Mouse (Mus musculus): ENCODE data around the gene Prss30. TPM values are rescaled to one million over a fixed set of nuclear protein-coding genes. Genes with fewer than 3 reads are reported as not detected.

The Prss30 gene
- total and polyA plus RNA-seq, 3 experiments = not detected

DNA sequence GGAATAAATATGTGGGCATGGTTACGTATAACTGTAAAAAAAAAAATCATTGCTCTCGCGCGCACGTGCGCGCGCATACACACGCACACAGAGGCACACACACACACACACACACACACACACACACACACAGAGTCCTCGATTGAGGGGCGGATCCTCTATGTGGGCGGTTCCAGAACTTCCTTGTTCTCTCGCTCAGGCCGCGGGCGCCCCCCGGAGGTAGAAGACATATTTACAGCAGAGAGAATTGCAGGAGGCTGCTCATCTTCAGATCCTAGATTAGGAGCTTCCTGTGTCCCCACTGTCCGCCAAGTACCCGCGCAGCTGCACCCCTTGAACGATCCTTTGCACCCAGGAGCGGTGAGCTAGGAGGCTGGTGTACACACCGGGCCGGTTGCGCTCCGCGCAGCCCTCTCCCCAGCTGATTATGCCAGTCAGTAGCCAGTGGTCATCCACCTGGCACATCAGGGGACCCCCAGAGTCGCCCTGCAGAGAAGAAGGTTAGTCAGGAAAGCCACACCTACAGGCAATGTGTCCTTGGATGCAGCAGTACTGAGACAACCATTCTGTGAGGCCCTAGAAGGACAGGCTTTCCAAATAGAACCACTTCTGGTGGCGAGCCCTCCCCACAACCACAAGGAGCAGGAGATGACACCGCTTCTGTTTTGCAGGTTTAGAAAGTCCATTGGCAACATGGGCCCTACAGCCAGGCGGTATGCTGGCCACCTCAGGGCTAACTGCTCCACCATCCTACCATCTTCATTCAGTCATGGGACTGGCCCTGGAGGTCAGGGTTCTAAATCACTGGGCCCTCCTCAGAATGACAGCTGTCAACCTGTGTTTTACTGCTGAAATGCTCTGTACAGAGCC is 13.4 kb upstream of the Prss30 start:
- H3K4me3 ChIP-seq (ENCODE audit: low read depth, low read length) = no peak overlapping the region; the same call in 1 of the 2 replicates
- ATAC-seq (ENCODE audit: extremely low read depth, insufficient number of reproducible peaks, low FRiP score, poor library complexity, severe bottlenecking) (peak; percentile 60), DNase-seq (ENCODE audit: low spot score) (peak; percentile 49)
- H3K36me3 ChIP-seq (replicated peaks) = no peaks in the 10 kb centered on the region
- TF ChIP-seq TAL1 (conservative IDR thresholded peaks at IDR 0.05; ENCODE audit: low read depth, low read length) (no peak), POLR2AphosphoS5 (IDR thresholded peaks at IDR 0.05; ENCODE audit: insufficient replicate concordance, low read depth, low read length) (no peak), CTCF (IDR thresholded peaks at IDR 0.05; ENCODE audit: low read depth, low read length) (no peak), GATA1 (IDR thresholded peaks at IDR 0.05; ENCODE audit: borderline replicate concordance, low read length) (no peak), GATA2 (IDR thresholded peaks at IDR 0.05; ENCODE audit: borderline replicate concordance, low read depth, low read length) (no peak)
- no peaks in the 10 kb centered on the region for H3K9me3 ChIP-seq (replicated peaks)
- H3K27me3 ChIP-seq (ENCODE audit: insufficient read depth, low read length) = peaks cover 42% of the 10 kb centered on the region
- peaks cover 7% of the 10 kb centered on the region for H3K4me1 ChIP-seq (ENCODE audit: insufficient read depth, low read depth, low read length)

DNA sequence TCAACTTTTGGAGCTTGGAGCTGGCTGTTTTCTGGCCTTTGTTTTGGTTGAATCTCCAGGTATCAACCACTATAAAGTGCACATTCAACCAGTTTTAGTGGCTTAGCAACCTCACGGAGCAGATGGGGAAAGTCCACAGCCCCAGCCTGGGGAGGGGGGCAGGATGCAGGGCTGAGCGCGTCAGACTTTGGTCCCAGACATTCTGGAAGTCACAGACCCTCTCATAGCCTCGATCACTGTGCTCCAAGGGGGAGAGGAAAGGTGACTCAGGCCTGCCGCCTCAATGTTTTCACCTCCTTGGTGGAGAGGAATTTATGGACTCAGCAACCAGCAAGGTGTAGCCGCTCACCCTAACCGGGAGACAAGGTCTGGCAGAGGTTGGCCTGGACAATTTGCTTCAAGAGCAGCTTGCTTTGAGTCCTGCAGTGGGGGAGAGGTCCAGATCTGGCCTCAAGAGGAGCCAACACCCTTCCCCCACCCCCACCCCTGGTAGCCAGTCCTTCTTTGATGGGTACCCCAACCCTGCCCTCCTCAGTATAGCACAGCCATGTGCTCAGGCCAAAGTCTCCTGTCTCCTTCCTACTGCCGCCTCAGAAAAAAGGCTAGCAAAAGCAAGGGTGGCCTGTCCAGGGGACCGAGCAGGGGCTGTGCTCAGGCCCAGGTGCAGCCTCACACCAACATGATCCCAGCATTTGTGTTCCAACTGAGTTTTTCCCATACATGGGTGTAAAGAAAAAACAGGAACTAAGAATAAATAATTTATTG is 12.6 kb upstream of the Prss30 start:
- H3K27me3 ChIP-seq (ENCODE audit: insufficient read depth, low read length) = peaks cover 34% of the 10 kb centered on the region

DNA sequence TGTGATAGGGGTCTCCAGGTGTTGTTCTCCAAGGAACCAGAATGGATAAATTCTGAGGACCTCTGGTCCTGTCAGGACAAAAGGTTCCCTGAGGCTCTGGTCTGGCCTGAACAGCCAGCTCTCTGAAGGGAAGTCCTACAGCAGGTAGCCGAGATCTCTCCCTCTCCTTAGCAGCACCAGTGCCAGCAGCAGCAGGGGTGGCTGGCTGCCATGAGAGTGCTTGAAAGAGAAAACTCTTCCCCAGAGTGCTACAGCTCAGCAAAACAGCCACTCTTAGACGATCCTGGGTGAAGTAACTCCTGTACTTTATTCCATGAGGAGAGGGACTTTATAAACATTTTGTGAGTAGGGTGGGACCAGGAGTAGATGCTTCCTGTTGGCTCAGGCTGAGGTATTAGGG is 9.4 kb upstream of the Prss30 start:
- Histone ChIP-seq H3K4me3 (ENCODE audit: low read depth, low read length) (no peak overlapping the region), H3K4me1 (ENCODE audit: insufficient read depth, low read depth, low read length) (peaks cover 7% of the 10 kb centered on the region), H3K27me3 (ENCODE audit: insufficient read depth, low read length) (peaks cover 18% of the 10 kb centered on the region), H3K9me3 (replicated peaks) (no peaks in the 10 kb centered on the region), H3K36me3 (replicated peaks) (no peaks in the 10 kb centered on the region)
- ATAC-seq (ENCODE audit: extremely low read depth, insufficient number of reproducible peaks, low FRiP score, poor library complexity, severe bottlenecking) = no peak
- TF ChIP-seq TAL1 (conservative IDR thresholded peaks at IDR 0.05; ENCODE audit: low read depth, low read length) (no peak), POLR2AphosphoS5 (IDR thresholded peaks at IDR 0.05; ENCODE audit: insufficient replicate concordance, low read depth, low read length) (no peak), GATA2 (IDR thresholded peaks at IDR 0.05; ENCODE audit: borderline replicate concordance, low read depth, low read length) (no peak), GATA1 (IDR thresholded peaks at IDR 0.05; ENCODE audit: borderline replicate concordance, low read length) (no peak), CTCF (IDR thresholded peaks at IDR 0.05; ENCODE audit: low read depth, low read length) (no peak)
- no peak for DNase-seq (ENCODE audit: low spot score)

More for the DNA sequence above, 12.6 kb upstream of the Prss30 start:
- no peaks in the 10 kb centered on the region for H3K36me3 ChIP-seq (replicated peaks)
- H3K4me3 ChIP-seq (ENCODE audit: low read depth, low read length) = no peak overlapping the region
- DNase-seq (ENCODE audit: low spot score) (no peak), ATAC-seq (ENCODE audit: extremely low read depth, insufficient number of reproducible peaks, low FRiP score, poor library complexity, severe bottlenecking) (no peak)
- TF ChIP-seq GATA1 (IDR thresholded peaks at IDR 0.05; ENCODE audit: borderline replicate concordance, low read length) (no peak), TAL1 (conservative IDR thresholded peaks at IDR 0.05; ENCODE audit: low read depth, low read length) (no peak), POLR2AphosphoS5 (IDR thresholded peaks at IDR 0.05; ENCODE audit: insufficient replicate concordance, low read depth, low read length) (no peak), CTCF (IDR thresholded peaks at IDR 0.05; ENCODE audit: low read depth, low read length) (no peak), GATA2 (IDR thresholded peaks at IDR 0.05; ENCODE audit: borderline replicate concordance, low read depth, low read length) (no peak)
- peaks cover 7% of the 10 kb centered on the region for H3K4me1 ChIP-seq (ENCODE audit: insufficient read depth, low read depth, low read length)
- H3K9me3 ChIP-seq (replicated peaks) = no peaks in the 10 kb centered on the region

DNA sequence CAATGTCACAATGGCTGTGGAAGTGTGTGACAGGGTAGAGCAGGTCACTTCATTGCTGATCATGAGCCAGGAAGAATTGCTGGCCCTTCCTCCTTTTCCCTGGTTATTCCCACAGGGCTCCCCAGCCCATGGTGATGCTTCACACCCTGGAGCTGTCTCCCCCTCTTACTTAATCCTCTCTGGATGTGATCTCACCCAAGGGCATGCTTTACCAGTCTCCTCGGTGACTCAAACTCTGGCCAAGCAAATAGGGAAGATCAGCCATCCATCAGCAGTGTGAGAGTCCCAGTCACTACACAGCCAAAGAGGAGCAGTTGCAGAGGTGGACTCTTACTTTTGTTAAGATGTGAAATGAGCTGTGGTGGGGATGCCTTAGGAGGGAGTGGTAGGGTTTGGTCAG is 4.6 kb upstream of the Prss30 start:
- Histone ChIP-seq H3K36me3 (replicated peaks) (no peaks in the 10 kb centered on the region), H3K4me3 (ENCODE audit: low read depth, low read length) (no peak overlapping the region), H3K4me1 (ENCODE audit: insufficient read depth, low read depth, low read length) (no peaks in the 10 kb centered on the region), H3K9me3 (replicated peaks) (no peaks in the 10 kb centered on the region), H3K27me3 (ENCODE audit: insufficient read depth, low read length) (peaks cover 5% of the 10 kb centered on the region; the same call in 1 of the 2 replicates)
- TF ChIP-seq GATA2 (IDR thresholded peaks at IDR 0.05; ENCODE audit: borderline replicate concordance, low read depth, low read length) (no peak), CTCF (IDR thresholded peaks at IDR 0.05; ENCODE audit: low read depth, low read length) (no peak), GATA1 (IDR thresholded peaks at IDR 0.05; ENCODE audit: borderline replicate concordance, low read length) (no peak), TAL1 (conservative IDR thresholded peaks at IDR 0.05; ENCODE audit: low read depth, low read length) (no peak), POLR2AphosphoS5 (IDR thresholded peaks at IDR 0.05; ENCODE audit: insufficient replicate concordance, low read depth, low read length) (no peak)
- ATAC-seq (ENCODE audit: extremely low read depth, insufficient number of reproducible peaks, low FRiP score, poor library complexity, severe bottlenecking) (no peak), DNase-seq (ENCODE audit: low spot score) (no peak)

DNA sequence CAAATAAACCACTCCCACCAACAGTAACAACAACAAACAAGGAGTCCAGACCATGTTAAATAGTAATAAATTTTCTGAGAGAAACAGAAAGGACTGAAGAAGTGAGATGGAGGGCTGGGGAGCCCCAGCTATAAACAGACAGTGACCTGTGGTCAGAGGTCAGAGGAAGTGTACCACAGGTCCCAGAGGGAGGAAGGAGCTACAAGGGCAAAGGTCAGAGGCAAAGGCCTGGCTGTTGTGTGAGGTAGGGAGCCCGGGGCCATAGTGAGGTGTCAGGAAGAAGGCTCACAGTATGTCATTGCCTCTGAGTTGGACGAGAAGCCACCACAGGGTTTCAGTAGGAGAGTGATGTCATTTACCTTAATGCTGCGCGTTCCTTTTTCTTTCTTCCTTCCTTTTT is 2.5 kb upstream of the Prss30 start:
- no peak for DNase-seq (ENCODE audit: low spot score)
- Histone ChIP-seq H3K4me1 (ENCODE audit: insufficient read depth, low read depth, low read length) (no peaks in the 10 kb centered on the region), H3K36me3 (replicated peaks) (no peaks in the 10 kb centered on the region), H3K9me3 (replicated peaks) (no peaks in the 10 kb centered on the region), H3K27me3 (ENCODE audit: insufficient read depth, low read length) (peaks cover 2% of the 10 kb centered on the region; the same call in 1 of the 2 replicates), H3K4me3 (ENCODE audit: low read depth, low read length) (no peak overlapping the region)
- TF ChIP-seq GATA2 (IDR thresholded peaks at IDR 0.05; ENCODE audit: borderline replicate concordance, low read depth, low read length) (no peak), GATA1 (IDR thresholded peaks at IDR 0.05; ENCODE audit: borderline replicate concordance, low read length) (no peak), TAL1 (conservative IDR thresholded peaks at IDR 0.05; ENCODE audit: low read depth, low read length) (no peak), CTCF (IDR thresholded peaks at IDR 0.05; ENCODE audit: low read depth, low read length) (no peak), POLR2AphosphoS5 (IDR thresholded peaks at IDR 0.05; ENCODE audit: insufficient replicate concordance, low read depth, low read length) (no peak)
- ATAC-seq (ENCODE audit: extremely low read depth, insufficient number of reproducible peaks, low FRiP score, poor library complexity, severe bottlenecking) = no peak

DNA sequence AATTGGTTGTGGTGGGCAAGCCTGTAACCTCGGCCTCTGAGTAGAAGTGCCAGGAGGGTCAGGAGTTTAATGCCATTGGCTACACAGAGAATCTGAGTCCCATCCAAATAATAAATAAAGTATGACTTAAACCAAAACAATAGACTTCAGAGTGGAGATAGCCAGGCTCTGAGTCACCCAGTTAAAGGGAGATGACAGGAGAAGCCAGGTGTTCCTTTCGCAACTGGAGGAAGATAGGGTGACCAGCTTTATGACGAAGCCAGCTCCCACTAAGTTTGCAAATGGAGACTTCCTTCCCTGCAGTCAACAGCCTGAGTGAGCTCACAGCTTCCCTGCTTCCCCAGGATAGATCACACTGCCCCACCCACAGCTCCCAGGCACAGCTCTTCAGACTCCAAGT is 895 bp downstream of the Prss30 start:
- no peaks in the 10 kb centered on the region for H3K9me3 ChIP-seq (replicated peaks)
- DNase-seq (ENCODE audit: low spot score) (no peak), ATAC-seq (ENCODE audit: extremely low read depth, insufficient number of reproducible peaks, low FRiP score, poor library complexity, severe bottlenecking) (no peak)
- no peaks in the 10 kb centered on the region for H3K36me3 ChIP-seq (replicated peaks)
- no peaks in the 10 kb centered on the region for H3K4me1 ChIP-seq (ENCODE audit: insufficient read depth, low read depth, low read length)
- peaks cover 15% of the 10 kb centered on the region; the same call in 1 of the 2 replicates for H3K27me3 ChIP-seq (ENCODE audit: insufficient read depth, low read length)
- TF ChIP-seq TAL1 (conservative IDR thresholded peaks at IDR 0.05; ENCODE audit: low read depth, low read length) = no peak
- TF ChIP-seq GATA2 (IDR thresholded peaks at IDR 0.05; ENCODE audit: borderline replicate concordance, low read depth, low read length) = no peak
- TF ChIP-seq GATA1 (IDR thresholded peaks at IDR 0.05; ENCODE audit: borderline replicate concordance, low read length) = no peak
- TF ChIP-seq POLR2AphosphoS5 (IDR thresholded peaks at IDR 0.05; ENCODE audit: insufficient replicate concordance, low read depth, low read length) = no peak
- TF ChIP-seq CTCF (IDR thresholded peaks at IDR 0.05; ENCODE audit: low read depth, low read length) = no peak
- H3K4me3 ChIP-seq (ENCODE audit: low read depth, low read length) = no peak overlapping the region

All from G1E (cell line).